Mouse (Mus musculus) hindbrain, embryonic 15.5 days (tissue): Measurements from ENCODE around the gene Ahdc1. TPM values are rescaled to one million over a fixed set of nuclear protein-coding genes. Genes with fewer than 3 reads are reported as not detected.

Source experiments
- ATAC-seq: fragments of 200-750 bp; cut with Nextera tagmentation; 2 replicates; pipeline ENCODE4 v1.8.0; 2017; ENCODE audit warnings: low read depth, moderate number of reproducible peaks, moderate TSS enrichment; ENCODE audit not compliant: low FRiP score
- H3K27ac ChIP-seq: fragments of 300-500 bp; sonication (generic); replicated peaks from 2 replicates; pipeline ENCODE4 v1.5.1; 2015; ENCODE audit warnings: mild to moderate bottlenecking, inconsistent platforms
- H3K27me3 ChIP-seq: fragments of 300-500 bp; sonication (generic); 2 replicates; pipeline ENCODE4 v1.6.1; 2015; ENCODE audit warnings: control low read depth, inconsistent platforms
- H3K36me3 ChIP-seq: fragments of 300-500 bp; sonication (generic); 2 replicates; pipeline ENCODE4 v1.6.1; 2015; ENCODE audit warnings: control low read depth, inconsistent platforms
- H3K4me1 ChIP-seq: fragments of 300-500 bp; sonication (generic); replicated peaks from 2 replicates; pipeline ENCODE4 v1.6.1; 2015; ENCODE audit warnings: control low read depth, inconsistent platforms
- H3K4me2 ChIP-seq: fragments of 300-500 bp; sonication (generic); 2 replicates; pipeline ENCODE4 v1.6.1; 2015; ENCODE audit warnings: moderate library complexity, mild to moderate bottlenecking, inconsistent platforms
- H3K4me3 ChIP-seq: fragments of 300-500 bp; sonication (generic); 2 replicates; pipeline ENCODE4 v1.5.1; 2015; ENCODE audit warnings: mild to moderate bottlenecking, inconsistent platforms
- H3K9ac ChIP-seq: fragments of 300-500 bp; sonication (generic); 2 replicates; pipeline ENCODE4 v1.6.1; 2015; ENCODE audit warnings: inconsistent platforms
- H3K9me3 ChIP-seq: fragments of 300-500 bp; sonication (generic); 2 replicates; pipeline ENCODE4 v1.6.1; 2016; ENCODE audit warnings: control low read depth, inconsistent platforms
- WGBS: fragments of 180-500 bp; shearing (Covaris S2); methylation state at CpG from one replicate; pipeline ENCODE4 v1.1.7; 2015; 5-methylcytosine and 5-hydroxymethylcytosine counted together
- polyA plus RNA-seq: library from polyadenylated mRNA; unstranded; fragments of >200 nt; fragmentation: Nextera tagmentation; extraction: Ambion mirVana; gene quantifications from 2 replicates; pipeline ENCODE4 v1.2.1, GENCODE M21; 2015

Gene Ahdc1
- polyA plus RNA-seq, 1 experiment from 2014 or later: 13.9 TPM

DNA sequence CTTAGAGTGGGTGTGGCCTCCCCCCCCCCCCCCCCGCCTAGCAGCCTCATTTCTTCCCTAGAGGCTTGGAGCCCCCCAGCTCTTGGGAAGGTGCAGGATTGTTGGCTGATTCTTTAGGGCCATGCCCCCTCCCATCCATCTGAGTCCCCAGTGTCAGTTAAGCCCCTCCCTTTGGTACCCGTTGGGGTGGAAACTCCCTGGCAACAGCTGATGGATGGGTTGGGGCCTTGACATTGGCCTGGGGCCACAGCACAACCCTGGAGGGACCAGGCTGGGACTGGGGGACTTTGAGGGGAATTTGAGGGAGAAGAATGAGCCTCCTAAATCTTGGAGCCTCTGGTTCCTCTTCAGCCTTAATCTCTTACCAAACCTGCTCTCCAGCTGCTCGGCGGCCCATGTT is 13.3 kb downstream of the Ahdc1 start:
- Histone ChIP-seq H3K9ac (no peak overlapping the region), H3K4me3 (no peak overlapping the region), H3K4me2 (0 out of 2 replicates have a peak overlapping the region, but pooled peaks have one; percentile 19), H3K27ac (peak overlapping the region; percentile 60), H3K27me3 (no peaks in the 10 kb centered on the region), H3K4me1 (peaks cover 82% of the 10 kb centered on the region), H3K36me3 (no peaks in the 10 kb centered on the region), H3K9me3 (no peaks in the 10 kb centered on the region)
- WGBS: 31% methylated on average over 3 of the region's 4 CpGs
- ATAC-seq: no peak

DNA sequence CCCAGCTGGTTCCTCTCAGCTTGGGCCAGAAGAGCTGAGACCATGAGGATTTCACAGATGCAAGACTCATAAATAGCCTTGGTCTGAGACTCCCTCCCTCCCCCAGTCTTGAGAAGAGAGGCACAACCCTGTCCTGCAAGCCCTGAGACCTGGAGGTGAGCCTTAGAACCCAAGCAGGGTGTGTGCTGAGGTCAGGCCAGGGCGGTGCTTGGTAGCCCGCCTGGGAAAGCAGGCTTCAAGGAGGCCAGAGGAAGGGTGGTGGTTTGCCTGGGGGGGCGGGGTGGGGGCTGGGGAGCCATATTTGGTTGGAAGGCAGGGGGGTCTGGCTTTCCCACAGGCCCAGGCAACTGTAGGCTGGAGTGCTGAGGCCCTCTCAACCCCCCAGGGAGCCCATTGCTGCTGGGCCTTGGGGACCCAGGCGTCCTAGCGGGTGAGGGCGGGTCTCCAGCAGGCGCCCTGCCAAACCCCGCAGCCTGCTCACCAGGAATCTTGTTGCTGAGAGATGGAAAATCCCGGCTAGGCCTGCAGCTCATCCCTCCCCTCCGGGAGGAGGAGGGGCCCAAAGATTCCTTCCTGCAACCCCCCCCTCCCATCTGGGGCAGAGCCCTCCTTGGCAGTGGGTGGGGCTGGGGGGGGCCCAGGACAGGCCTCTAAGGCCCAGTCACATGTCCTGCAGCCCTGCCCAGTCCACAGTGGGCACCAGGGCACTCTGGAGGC is 14.1 kb downstream of the Ahdc1 start:
- H3K36me3 ChIP-seq: no peaks in the 10 kb centered on the region
- H3K27me3 ChIP-seq: no peaks in the 10 kb centered on the region
- no peaks in the 10 kb centered on the region for H3K9me3 ChIP-seq
- peaks cover 79% of the 10 kb centered on the region for H3K4me1 ChIP-seq
- 16% methylated on average over 10 of the region's 10 CpGs for WGBS
- H3K4me3 ChIP-seq: no peak overlapping the region
- H3K9ac ChIP-seq: no peak overlapping the region
- 0 out of 2 replicates have a peak, but pooled peaks have one; percentile 19 for ATAC-seq
- peak overlapping the region; percentile 60 for H3K27ac ChIP-seq
- peak overlapping the region; percentile 19; the same call in 1 of the 2 replicates for H3K4me2 ChIP-seq

DNA sequence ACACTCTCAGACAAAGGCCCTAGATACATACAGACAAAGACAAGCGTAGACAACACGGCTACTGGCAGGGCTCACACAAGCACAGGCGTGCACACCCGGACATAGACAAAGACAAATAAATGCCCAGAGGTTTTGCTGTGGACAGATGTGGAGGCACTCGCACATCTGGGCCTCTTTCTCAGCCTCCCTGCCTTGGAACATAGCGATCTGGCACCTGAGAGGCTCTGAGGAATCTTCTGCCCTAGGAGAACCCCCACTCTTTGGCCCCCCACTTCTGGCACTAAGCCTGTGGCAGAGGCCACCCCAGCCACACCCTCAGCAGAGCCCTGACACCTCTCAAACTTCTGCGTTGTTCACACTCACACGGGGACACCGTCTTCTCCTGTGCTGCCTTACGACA is 15.2 kb downstream of the Ahdc1 start:
- H3K36me3 ChIP-seq: no peaks in the 10 kb centered on the region
- no peaks in the 10 kb centered on the region for H3K9me3 ChIP-seq
- H3K27ac ChIP-seq: peak overlapping the region; percentile 60
- H3K4me2 ChIP-seq: 0 out of 2 replicates have a peak overlapping the region, but pooled peaks have one; percentile 7
- ATAC-seq: no peak
- no peaks in the 10 kb centered on the region for H3K27me3 ChIP-seq
- no peak overlapping the region for H3K4me3 ChIP-seq
- WGBS: 56% methylated on average over 10 of the region's 10 CpGs
- H3K9ac ChIP-seq: no peak overlapping the region
- peaks cover 68% of the 10 kb centered on the region for H3K4me1 ChIP-seq

DNA sequence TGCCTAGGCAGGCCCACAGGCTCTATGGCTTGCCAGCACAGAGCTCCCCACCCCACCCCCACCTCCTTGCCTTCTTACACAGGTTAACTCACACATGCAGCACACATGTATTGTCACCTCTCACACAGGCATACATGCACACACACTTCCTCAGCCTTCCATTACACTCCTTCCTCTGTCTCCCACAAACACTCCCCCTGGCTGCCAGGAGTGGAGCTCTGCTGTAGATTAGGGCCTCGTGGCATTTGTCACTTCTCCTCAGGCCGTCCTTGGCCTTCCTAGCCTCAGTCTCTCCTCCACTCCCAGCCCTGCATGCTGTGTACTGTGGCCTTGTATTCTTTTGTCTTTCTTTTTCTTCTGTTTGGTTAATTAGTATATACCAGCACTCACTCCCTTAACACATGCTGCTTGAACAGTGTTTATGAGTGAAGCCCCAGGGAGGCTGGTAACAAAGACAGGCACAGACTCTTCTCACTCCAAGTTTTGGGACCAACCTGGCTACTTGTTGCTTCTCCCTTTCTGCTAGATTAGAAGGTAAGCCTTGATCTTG is 15.8 kb downstream of the Ahdc1 start:
- Histone ChIP-seq H3K4me2 (no peak overlapping the region), H3K27ac (no peak overlapping the region), H3K36me3 (no peaks in the 10 kb centered on the region), H3K4me1 (peaks cover 61% of the 10 kb centered on the region), H3K27me3 (no peaks in the 10 kb centered on the region), H3K9ac (no peak overlapping the region), H3K4me3 (no peak overlapping the region), H3K9me3 (no peaks in the 10 kb centered on the region)
- ATAC-seq: no peak
- 33% methylated on average over 2 of the region's 2 CpGs for WGBS

DNA sequence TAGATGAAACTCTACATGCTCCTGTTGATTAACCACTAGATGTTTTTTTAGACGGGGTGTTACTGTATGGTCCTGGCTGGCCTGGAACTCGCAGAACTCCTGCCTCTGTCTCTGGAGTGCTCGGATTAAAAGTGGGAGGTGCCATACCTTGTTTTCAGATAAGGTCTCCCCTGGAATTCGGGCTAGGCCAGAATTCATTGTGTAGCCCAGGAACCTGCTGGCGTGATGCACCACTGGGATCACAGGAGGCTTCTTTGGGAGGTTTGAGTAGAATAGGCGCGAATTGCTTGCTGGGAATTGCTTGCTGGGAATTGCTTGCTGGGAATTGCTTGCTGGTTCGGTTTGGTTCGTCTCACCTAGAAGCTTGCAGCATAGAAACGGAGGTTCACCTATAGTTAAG is 16.7 kb downstream of the Ahdc1 start:
- Histone ChIP-seq H3K27ac (no peak overlapping the region), H3K9ac (no peak overlapping the region), H3K4me1 (peaks cover 53% of the 10 kb centered on the region), H3K4me2 (no peak overlapping the region), H3K36me3 (no peaks in the 10 kb centered on the region), H3K27me3 (no peaks in the 10 kb centered on the region), H3K4me3 (no peak overlapping the region), H3K9me3 (no peaks in the 10 kb centered on the region)
- no peak for ATAC-seq
- WGBS: 69% methylated on average over 10 of the region's 10 CpGs

DNA sequence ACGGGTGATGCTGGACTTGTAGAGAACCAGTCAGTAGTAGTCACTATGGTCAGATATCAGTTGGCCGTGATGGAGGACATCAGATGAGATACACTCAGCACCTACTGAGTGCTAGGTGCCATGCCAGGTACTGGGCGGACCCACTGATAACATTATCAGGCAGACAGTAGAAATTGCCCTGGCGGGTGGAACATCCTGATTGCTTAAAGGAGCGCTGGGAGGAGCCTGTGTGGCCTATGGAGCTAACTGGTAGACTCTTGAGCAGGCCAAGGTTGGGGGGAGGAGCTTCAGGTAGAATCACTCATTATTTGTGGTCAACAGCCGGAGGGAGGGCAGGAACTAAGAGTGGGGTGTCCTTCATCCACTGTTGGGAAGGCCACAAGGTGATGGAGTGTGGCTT is 17.1 kb downstream of the Ahdc1 start:
- Histone ChIP-seq H3K9me3 (no peaks in the 10 kb centered on the region), H3K27ac (no peak overlapping the region), H3K4me3 (no peak overlapping the region), H3K36me3 (no peaks in the 10 kb centered on the region), H3K27me3 (no peaks in the 10 kb centered on the region), H3K4me2 (no peak overlapping the region), H3K4me1 (peaks cover 48% of the 10 kb centered on the region), H3K9ac (no peak overlapping the region)
- WGBS: 94% methylated on average over 6 of the region's 6 CpGs
- no peak for ATAC-seq

DNA sequence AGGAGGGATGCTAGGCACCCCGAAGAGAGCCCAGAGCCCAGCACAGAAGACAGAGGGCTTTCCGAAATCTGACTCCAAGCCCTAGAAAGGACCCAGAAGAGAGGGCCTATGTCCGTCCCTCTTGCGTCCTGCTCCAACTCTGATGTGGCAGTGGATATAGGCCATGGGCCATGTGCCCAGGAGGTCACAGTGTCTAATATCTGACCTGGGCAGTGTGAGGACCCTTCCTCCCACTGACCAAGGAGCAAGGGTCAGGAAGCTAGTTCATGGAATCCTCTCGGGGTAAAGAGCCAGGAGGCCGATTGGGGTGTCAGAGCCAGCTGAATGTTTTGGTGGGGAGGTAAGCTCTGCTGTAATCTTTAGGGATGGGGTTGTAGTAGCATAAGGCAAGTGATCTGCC is 17.8 kb downstream of the Ahdc1 start:
- Histone ChIP-seq H3K27ac (no peak overlapping the region), H3K36me3 (no peaks in the 10 kb centered on the region), H3K9me3 (no peaks in the 10 kb centered on the region), H3K4me2 (no peak overlapping the region), H3K4me3 (no peak overlapping the region), H3K27me3 (no peaks in the 10 kb centered on the region), H3K9ac (no peak overlapping the region), H3K4me1 (peaks cover 42% of the 10 kb centered on the region)
- no peak for ATAC-seq
- 88% methylated on average over 6 of the region's 6 CpGs for WGBS

DNA sequence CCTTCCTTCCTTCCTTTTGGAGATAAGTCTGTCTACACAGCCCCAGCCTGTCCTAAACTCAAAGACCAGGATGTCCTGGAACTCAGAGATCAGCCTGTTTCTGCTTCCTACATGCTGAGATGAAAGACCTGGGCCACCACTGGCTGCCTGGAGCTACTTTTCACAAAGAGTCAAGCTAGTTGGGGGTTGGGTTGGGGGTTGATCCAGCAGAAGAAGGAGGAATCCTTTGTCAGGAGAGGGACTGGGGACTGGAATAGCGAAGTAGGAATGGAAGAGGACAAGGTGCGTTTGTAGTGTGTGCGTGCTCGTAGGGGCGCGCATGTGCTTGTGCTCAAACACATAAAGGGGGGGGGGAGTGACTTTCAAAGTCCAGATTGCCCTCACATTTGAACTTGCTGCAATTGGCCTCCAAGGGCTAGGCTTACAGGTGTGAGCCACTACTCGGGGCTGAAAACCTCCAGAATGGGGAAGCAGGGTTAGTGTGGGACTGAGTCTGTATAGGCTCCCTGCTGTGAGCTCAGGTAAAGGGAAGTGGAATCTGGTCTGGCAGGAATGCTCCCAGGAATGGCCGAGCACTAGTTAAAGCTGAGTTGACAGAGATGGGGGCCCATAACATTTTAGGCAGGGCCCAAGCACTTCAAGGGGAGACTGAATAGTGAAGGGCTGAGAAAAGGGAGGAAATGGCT is 21.5 kb downstream of the Ahdc1 start:
- Histone ChIP-seq H3K36me3 (no peaks in the 10 kb centered on the region), H3K4me3 (no peak overlapping the region), H3K4me2 (no peak overlapping the region), H3K27me3 (no peaks in the 10 kb centered on the region), H3K9ac (no peak overlapping the region), H3K4me1 (peaks cover 18% of the 10 kb centered on the region), H3K27ac (no peak overlapping the region), H3K9me3 (no peaks in the 10 kb centered on the region)
- WGBS: 90% methylated on average over 8 of the region's 8 CpGs
- ATAC-seq: no peak

DNA sequence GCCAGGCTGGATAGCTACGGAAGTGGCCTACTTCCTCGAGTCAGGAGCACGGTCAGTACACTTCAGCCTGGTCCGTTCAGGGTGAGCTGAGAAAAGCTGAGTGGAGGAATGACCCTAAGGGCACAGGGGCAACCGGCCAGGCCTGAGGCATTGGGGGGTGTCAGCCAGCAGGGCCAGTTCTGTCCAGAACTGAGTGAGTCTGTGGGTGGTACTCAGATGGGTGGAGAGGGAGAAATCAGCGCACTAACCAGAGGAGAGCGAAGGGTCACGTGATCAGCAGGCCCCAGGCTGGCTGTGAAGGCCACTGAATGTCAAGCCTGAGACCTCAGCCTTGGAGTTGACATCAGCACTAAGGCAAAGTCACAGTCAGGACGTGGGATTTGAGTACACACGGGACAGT is 23.4 kb downstream of the Ahdc1 start:
- ATAC-seq: no peak
- H3K36me3 ChIP-seq: no peaks in the 10 kb centered on the region
- H3K4me3 ChIP-seq: no peak overlapping the region
- H3K27me3 ChIP-seq: no peaks in the 10 kb centered on the region
- H3K9me3 ChIP-seq: no peaks in the 10 kb centered on the region
- H3K4me1 ChIP-seq: peaks cover 30% of the 10 kb centered on the region
- H3K4me2 ChIP-seq: no peak overlapping the region
- H3K9ac ChIP-seq: no peak overlapping the region
- H3K27ac ChIP-seq: no peak overlapping the region
- WGBS: 76% methylated on average over 10 of the region's 10 CpGs

DNA sequence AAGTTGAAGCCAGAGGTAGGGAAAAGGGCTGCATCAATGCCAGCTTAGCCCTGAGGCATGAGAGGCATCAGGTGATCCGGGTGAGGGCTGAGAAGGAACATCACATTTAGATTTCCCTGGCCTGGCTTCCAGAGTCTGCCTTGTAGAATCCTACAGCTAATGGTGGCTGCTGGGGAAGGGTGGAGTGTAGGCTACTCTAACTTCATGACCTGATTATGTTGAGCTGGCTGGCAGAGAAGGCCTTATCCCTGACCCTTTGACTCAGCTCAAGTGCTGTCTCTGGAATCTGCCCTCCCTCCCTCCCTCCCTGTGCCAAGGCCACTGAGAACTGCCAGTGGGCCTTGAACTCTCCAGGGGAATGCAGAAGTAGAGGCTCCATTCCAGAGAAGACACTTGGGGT is 24.4 kb downstream of the Ahdc1 start:
- no peak for ATAC-seq

DNA sequence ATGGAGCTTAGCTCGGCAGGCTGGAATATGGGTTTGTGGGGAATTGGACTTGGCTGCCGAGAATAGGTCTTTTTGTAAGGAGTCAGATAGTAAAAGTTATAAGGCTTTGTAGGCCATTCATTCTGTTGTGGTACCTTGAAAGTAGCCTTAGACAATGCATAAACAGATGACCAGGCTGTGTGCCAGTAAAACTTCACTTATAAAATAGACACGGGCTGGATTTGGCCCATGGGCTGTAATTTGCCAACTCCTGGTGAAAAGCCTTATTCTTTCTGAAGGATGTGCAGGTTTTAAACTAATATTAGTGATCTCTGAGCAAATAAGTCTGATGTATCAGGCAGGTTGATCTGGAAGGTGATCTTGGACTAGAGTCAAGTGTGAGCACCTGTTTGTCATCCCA is 24.9 kb downstream of the Ahdc1 start:
- H3K4me2 ChIP-seq: no peak overlapping the region
- WGBS: 62% methylated on average over 3 of the region's 3 CpGs
- H3K27ac ChIP-seq: no peak overlapping the region
- H3K27me3 ChIP-seq: no peaks in the 10 kb centered on the region
- H3K9ac ChIP-seq: no peak overlapping the region
- no peak overlapping the region for H3K4me3 ChIP-seq
- peaks cover 42% of the 10 kb centered on the region for H3K4me1 ChIP-seq
- H3K36me3 ChIP-seq: no peaks in the 10 kb centered on the region
- no peaks in the 10 kb centered on the region for H3K9me3 ChIP-seq
- no peak for ATAC-seq

More for the DNA sequence above, 24.4 kb downstream of the Ahdc1 start:
- H3K27ac ChIP-seq: no peak overlapping the region
- peaks cover 37% of the 10 kb centered on the region for H3K4me1 ChIP-seq
- no peak overlapping the region for H3K4me3 ChIP-seq
- WGBS: 71% methylated on average over 1 of the region's 1 CpGs
- no peak overlapping the region for H3K4me2 ChIP-seq
- H3K36me3 ChIP-seq: no peaks in the 10 kb centered on the region
- H3K9me3 ChIP-seq: no peaks in the 10 kb centered on the region
- H3K27me3 ChIP-seq: no peaks in the 10 kb centered on the region
- no peak overlapping the region for H3K9ac ChIP-seq

DNA sequence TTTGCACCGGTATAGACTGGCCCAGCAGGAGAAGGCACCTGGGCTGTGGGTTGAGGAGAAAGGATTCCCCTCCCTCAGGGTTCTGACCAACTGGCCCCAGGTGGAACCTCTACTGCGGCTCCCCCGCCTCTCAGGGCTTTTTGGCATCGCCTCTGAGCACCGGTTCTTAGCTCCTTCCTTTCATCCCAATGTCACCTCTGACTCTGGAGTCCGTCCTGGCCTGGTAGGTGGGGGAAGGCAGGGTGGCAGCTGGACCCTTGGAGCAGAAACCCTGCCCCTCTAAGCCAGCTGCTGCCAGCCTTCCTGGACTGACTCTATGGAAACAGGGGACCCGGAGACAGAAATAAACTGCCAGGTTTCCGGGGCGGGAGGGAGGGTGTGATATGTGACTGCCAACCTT is 26.2 kb downstream of the Ahdc1 start:
- Histone ChIP-seq H3K9ac (no peak overlapping the region), H3K4me3 (no peak overlapping the region), H3K9me3 (no peaks in the 10 kb centered on the region), H3K36me3 (no peaks in the 10 kb centered on the region), H3K27me3 (no peaks in the 10 kb centered on the region), H3K4me2 (peak overlapping the region; percentile 99), H3K27ac (0 out of 2 replicates have a peak overlapping the region, but pooled peaks have one; percentile 26), H3K4me1 (peaks cover 56% of the 10 kb centered on the region)
- ATAC-seq: peak; percentile 13; the same call in 1 of the 2 replicates
- 31% methylated on average over 9 of the region's 9 CpGs for WGBS
